Mouse (Mus musculus) left cerebral cortex, adult 2 months (tissue): Measurements from ENCODE around the gene Nup210. TPM values are rescaled to one million over a fixed set of nuclear protein-coding genes. Genes with fewer than 3 reads are reported as not detected.
A peak's percentile ranks its signal among the peaks of the same experiment; 100 is the strongest.

Source experiments
- DNase-seq, 2 experiments: peaks; one replicate each; pipeline ENCODE4 v3.0.0; 2021 to 2022; ENCODE audit warnings: low spot score in 2 of 2, mixed read lengths in 1 of 2; ENCODE audit errors: extremely low spot score in 1 of 2
- H3K27ac ChIP-seq: fragments of 200-600 bp; 2 replicates; pipeline ENCODE4 v1.8.1; 2022
- H3K4me3 ChIP-seq: fragments of 200-600 bp; 2 replicates; pipeline ENCODE4 v1.8.1; 2022
- CTCF ChIP-seq: fragments of 200-600 bp; IDR thresholded peaks from 2 replicates; pipeline ENCODE4 v1.8.1; 2022; ENCODE audit warnings: antibody characterized with exemption, mild to moderate bottlenecking, moderate library complexity
- intact Hi-C: fragments of 180-260 bp; cut with DNase I; formaldehyde crosslinking; loops from one replicate; pipeline ENCODE4 v1.15.1; 2025
- total RNA-seq, 2 experiments: library from RNA; stranded (reverse); gene quantifications; 2 replicates each; pipeline ENCODE4 v1.2.3; 2021

Gene Nup210
- total RNA-seq, 2 experiments from 2014 or later, result 23.5 to 24.5 TPM

GRCm38 (mm10) chr6:91008284-91008830, 108.3 kb downstream of the Nup210 start:
- no peak for DNase-seq
- intact Hi-C loops, result no loop called here
- H3K4me3 ChIP-seq, result no peak overlapping the region
- TF ChIP-seq CTCF, result no peak
- H3K27ac ChIP-seq, result no peak overlapping the region

GRCm38 (mm10) chr6:91007207-91007606, 109.4 kb downstream of the Nup210 start:
- intact Hi-C loops, result no loop called here
- DNase-seq, result no peak
- no peak for TF ChIP-seq CTCF

GRCm38 (mm10) chr6:91004157-91004556, 112.5 kb downstream of the Nup210 start:
- no peak for DNase-seq
- H3K4me3 ChIP-seq, result no peak overlapping the region
- H3K27ac ChIP-seq, result no peak overlapping the region
- intact Hi-C loops, result no loop called here
- no peak for TF ChIP-seq CTCF

More at GRCm38 (mm10) chr6:91007207-91007606, 109.4 kb downstream of the Nup210 start:
- no peak overlapping the region for H3K4me3 ChIP-seq
- no peak overlapping the region for H3K27ac ChIP-seq

DNA sequence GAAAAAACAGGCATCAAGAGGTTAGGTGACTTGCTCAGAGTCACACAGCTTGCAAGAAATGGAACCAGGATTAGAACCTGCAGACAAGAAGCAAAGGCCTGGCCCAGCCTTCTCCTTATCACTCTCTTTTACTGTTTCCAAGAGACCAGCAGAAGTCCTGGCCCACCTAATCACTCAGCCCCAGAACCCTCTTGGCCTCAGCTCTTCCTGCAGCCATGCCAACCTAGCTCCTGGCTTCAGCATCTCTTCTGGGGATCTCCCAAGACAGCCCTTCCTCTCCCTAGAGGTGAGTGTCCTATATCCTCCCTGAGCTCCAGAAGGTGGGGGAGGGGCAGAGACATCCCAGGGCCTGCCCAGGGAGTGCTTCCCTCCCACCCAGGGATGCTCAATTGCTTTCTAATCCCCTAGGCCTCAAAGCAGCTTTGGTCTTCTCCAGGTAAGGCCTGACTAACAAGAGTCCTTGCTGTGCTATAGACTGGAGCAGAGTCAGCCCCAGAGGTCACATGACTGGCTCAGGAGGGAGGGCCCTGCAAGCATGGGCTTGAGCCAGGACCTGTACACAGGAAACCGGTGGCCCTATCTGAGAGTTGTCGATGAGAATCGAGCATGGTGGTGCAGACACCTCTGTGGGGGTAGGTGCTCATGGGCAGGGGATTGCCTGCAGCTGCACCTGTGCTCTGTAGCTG, 113.2 kb downstream of the Nup210 start:
- Histone ChIP-seq H3K27ac (no peak overlapping the region), H3K4me3 (no peak overlapping the region)
- intact Hi-C loops, result no loop called here
- DNase-seq, result no peak
- no peak for TF ChIP-seq CTCF

DNA sequence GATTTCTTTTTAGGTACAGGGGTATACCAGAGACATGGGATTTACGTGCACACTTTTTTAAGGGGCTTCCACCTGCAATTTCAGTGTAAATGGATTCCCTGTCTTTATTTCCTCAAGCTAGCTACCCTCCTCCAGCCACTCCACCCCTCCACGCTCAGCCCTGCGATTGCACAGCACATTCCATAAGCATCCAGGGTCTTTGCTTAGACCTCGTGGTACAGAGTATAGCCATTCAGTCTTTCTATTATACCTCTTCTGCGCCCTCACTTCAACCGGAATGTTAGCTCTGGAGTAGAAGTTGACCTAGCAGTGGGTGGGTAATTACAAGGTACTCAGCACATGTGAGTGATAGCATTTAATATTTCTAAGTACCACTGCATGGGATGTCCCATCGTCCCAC, 115.1 kb downstream of the Nup210 start:
- Histone ChIP-seq H3K4me3 (no peak overlapping the region), H3K27ac (peak overlapping the region; percentile 82; the same call in 1 of the 2 replicates)
- no peak for DNase-seq
- TF ChIP-seq CTCF, result no peak
- intact Hi-C loops, result no loop called here

- TF ChIP-seq CTCF, result no peak; the same call in 1 of the 2 replicates
- intact Hi-C loops, result no loop called here
- H3K27ac ChIP-seq, result peak overlapping the region; percentile 82
- peak overlapping the region; percentile 17; the same call in 1 of the 2 replicates for H3K4me3 ChIP-seq
- peak; percentile 72 to 73 for DNase-seq
Observed at GRCm38 (mm10) chr6:91000819-91001525, 115.7 kb downstream of the Nup210 start.

- no peak for DNase-seq
- Histone ChIP-seq H3K27ac (no peak overlapping the region), H3K4me3 (no peak overlapping the region)
- intact Hi-C loops, result no loop called here
- no peak for TF ChIP-seq CTCF
Observed at GRCm38 (mm10) chr6:90999176-90999575, 117.5 kb downstream of the Nup210 start.

GRCm38 (mm10) chr6:90997025-90997424, 119.6 kb downstream of the Nup210 start:
- Histone ChIP-seq H3K4me3 (no peak overlapping the region), H3K27ac (no peak overlapping the region)
- DNase-seq, result peak in 1 of 2 experiments; percentile 28
- intact Hi-C loops, result no loop called here
- TF ChIP-seq CTCF, result no peak

- no peak overlapping the region for H3K27ac ChIP-seq
- TF ChIP-seq CTCF, result no peak
- intact Hi-C loops, result no loop called here
- H3K4me3 ChIP-seq, result no peak overlapping the region
- no peak for DNase-seq
Observed at GRCm38 (mm10) chr6:90996181-90996580, 120.4 kb downstream of the Nup210 start.

DNA sequence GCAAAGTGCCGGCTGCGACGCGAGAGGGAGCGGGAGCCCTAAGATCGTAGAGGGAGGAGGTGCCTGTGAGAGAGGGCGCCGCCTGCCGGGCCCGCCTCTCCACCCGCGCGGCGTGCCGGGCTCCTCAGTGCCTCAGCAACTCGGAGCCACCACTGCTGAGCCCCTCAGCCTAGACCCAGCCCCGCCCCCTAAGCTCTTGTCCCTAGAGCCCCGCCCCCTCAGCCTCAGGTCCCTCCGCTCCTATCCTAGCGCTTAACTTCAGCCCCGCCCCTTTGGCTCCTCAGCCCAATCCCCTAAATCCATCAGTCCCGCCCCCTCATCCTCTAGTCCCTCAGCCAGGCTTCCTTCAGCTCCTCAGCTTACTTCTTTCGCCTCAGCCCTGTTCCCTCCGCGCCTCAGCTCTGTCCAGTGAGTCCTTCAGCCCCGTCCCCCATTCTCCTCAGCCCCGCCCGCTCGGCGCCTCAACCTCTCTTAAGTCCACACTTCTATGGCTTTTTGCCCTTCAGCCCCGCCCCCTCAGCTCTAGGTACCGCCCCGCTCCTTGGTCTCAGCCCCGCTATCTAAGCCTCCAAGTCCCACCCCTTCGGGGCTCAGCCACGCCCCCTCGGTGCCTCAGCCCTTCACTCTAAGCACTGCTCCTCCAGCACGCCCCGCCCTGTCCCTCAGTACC, 127.8 kb downstream of the Nup210 start, which contains the start of gene Iqsec1:
Gene Iqsec1, minus strand, starts transcription at position 38 of the 670 bp plus-strand sequence.
- intact Hi-C loops, result loop anchor here (5.0 kb wide), 4 partner anchors 76 to 171 kb away; partner anchors contain the start of gene Nup210
- DNase-seq, result peak; percentile 82 to 88
- Histone ChIP-seq H3K4me3 (peak within 1 kb of the TSS; percentile 84), H3K27ac (peak within 1 kb of the TSS; percentile 81)
- peak; percentile 70 for TF ChIP-seq CTCF

- intact Hi-C loops, result loop anchor here (5.0 kb wide), 4 partner anchors 76 to 171 kb away; partner anchors contain the start of gene Nup210
- peak overlapping the region; percentile 84 for H3K4me3 ChIP-seq
- peak overlapping the region; percentile 81 for H3K27ac ChIP-seq
- no peak for TF ChIP-seq CTCF
- no peak for DNase-seq
Observed at GRCm38 (mm10) chr6:90988299-90988625, 128.4 kb downstream of the Nup210 start.
